Mouse (Mus musculus) hindbrain, embryonic 13.5 days (tissue): ENCODE data around the gene Gnrhr. TPM values are rescaled to one million over a fixed set of nuclear protein-coding genes. Genes with fewer than 3 reads are reported as not detected.

Experiments
- ATAC-seq: fragments of 200-750 bp; cut with Nextera tagmentation; 2 replicates; pipeline ENCODE4 v1.8.0; 2017; ENCODE audit warnings: moderate TSS enrichment; ENCODE audit not compliant: low FRiP score
- H3K27ac ChIP-seq: fragments of 300-500 bp; sonication (generic); 2 replicates; pipeline ENCODE4 v1.5.1; 2015; ENCODE audit warnings: inconsistent platforms, mild to moderate bottlenecking, moderate library complexity
- H3K27me3 ChIP-seq: fragments of 300-500 bp; sonication (generic); 2 replicates; pipeline ENCODE4 v1.6.1; 2015; ENCODE audit warnings: mild to moderate bottlenecking, inconsistent platforms
- H3K36me3 ChIP-seq: fragments of 300-500 bp; sonication (generic); 2 replicates; pipeline ENCODE4 v1.6.1; 2015; ENCODE audit warnings: mild to moderate bottlenecking, inconsistent platforms
- H3K4me1 ChIP-seq: fragments of 300-500 bp; sonication (generic); replicated peaks from 2 replicates; pipeline ENCODE4 v1.6.1; 2015; ENCODE audit warnings: inconsistent platforms
- H3K4me2 ChIP-seq: fragments of 300-500 bp; sonication (generic); 2 replicates; pipeline ENCODE4 v1.6.1; 2015; ENCODE audit warnings: inconsistent platforms, mild to moderate bottlenecking, moderate library complexity
- H3K4me3 ChIP-seq: fragments of 300-500 bp; sonication (generic); 2 replicates; pipeline ENCODE4 v1.5.1; 2015; ENCODE audit warnings: mild to moderate bottlenecking, inconsistent platforms
- H3K9ac ChIP-seq: fragments of 300-500 bp; sonication (generic); 2 replicates; pipeline ENCODE4 v1.6.1; 2015; ENCODE audit warnings: mild to moderate bottlenecking, inconsistent platforms
- H3K9me3 ChIP-seq: fragments of 300-500 bp; sonication (generic); 2 replicates; pipeline ENCODE4 v1.6.1; 2016; ENCODE audit warnings: inconsistent platforms
- WGBS: fragments of 180-500 bp; shearing (Covaris S2); methylation state at CpG from one replicate; pipeline ENCODE4 v1.1.7; 2015; 5-methylcytosine and 5-hydroxymethylcytosine counted together
- polyA plus RNA-seq: library from polyadenylated mRNA; unstranded; fragments of >200 nt; fragmentation: Nextera tagmentation; extraction: Ambion mirVana; gene quantifications from 2 replicates; pipeline ENCODE4 v1.2.1, GENCODE M21; 2015

The Gnrhr gene
- polyA plus RNA-seq, result not detected in 2 replicates

- H3K4me3 ChIP-seq, result no peak within 1 kb of the TSS
- H3K27ac ChIP-seq, result no peak within 1 kb of the TSS
- H3K27me3 ChIP-seq, result no peaks in the 10 kb centered on the region
- no peak for ATAC-seq
- no peaks in the 10 kb centered on the region for H3K36me3 ChIP-seq
- no peaks in the 10 kb centered on the region for H3K4me1 ChIP-seq
- H3K9ac ChIP-seq, result no peak within 1 kb of the TSS
- H3K9me3 ChIP-seq, result no peaks in the 10 kb centered on the region
- WGBS, result 91% methylated on average over 10 of the region's 10 CpGs
- H3K4me2 ChIP-seq, result no peak within 1 kb of the TSS
Measured at GRCm38 (mm10) chr5:86197801-86198200, at the start of gene Gnrhr. Gene Gnrhr (minus strand): TSS chr5:86197901.

- no peak overlapping the region for H3K27ac ChIP-seq
- H3K9me3 ChIP-seq, result no peaks in the 10 kb centered on the region
- H3K4me3 ChIP-seq, result no peak overlapping the region
- H3K9ac ChIP-seq, result no peak overlapping the region
- ATAC-seq, result no peak
- H3K4me1 ChIP-seq, result no peaks in the 10 kb centered on the region
- no peak overlapping the region for H3K4me2 ChIP-seq
- H3K36me3 ChIP-seq, result no peaks in the 10 kb centered on the region
- WGBS, result 92% methylated on average over 11 of the region's 11 CpGs
- H3K27me3 ChIP-seq, result no peaks in the 10 kb centered on the region
Measured at GRCm38 (mm10) chr5:86246559-86246958, 48.9 kb upstream of the Gnrhr start.

GRCm38 (mm10) chr5:86244880-86245279 is 47.2 kb upstream of the Gnrhr start:
- H3K9me3 ChIP-seq, result no peaks in the 10 kb centered on the region
- no peak overlapping the region for H3K27ac ChIP-seq
- H3K4me3 ChIP-seq, result no peak overlapping the region
- H3K27me3 ChIP-seq, result no peaks in the 10 kb centered on the region
- 74% methylated on average over 1 of the region's 1 CpGs for WGBS
- no peak overlapping the region for H3K9ac ChIP-seq
- no peak for ATAC-seq
- H3K36me3 ChIP-seq, result no peaks in the 10 kb centered on the region
- no peak overlapping the region for H3K4me2 ChIP-seq
- H3K4me1 ChIP-seq, result no peaks in the 10 kb centered on the region

GRCm38 (mm10) chr5:86244275-86244674 is 46.6 kb upstream of the Gnrhr start:
- WGBS, result 85% methylated on average over 3 of the region's 3 CpGs
- H3K4me1 ChIP-seq, result no peaks in the 10 kb centered on the region
- ATAC-seq, result no peak

DNA sequence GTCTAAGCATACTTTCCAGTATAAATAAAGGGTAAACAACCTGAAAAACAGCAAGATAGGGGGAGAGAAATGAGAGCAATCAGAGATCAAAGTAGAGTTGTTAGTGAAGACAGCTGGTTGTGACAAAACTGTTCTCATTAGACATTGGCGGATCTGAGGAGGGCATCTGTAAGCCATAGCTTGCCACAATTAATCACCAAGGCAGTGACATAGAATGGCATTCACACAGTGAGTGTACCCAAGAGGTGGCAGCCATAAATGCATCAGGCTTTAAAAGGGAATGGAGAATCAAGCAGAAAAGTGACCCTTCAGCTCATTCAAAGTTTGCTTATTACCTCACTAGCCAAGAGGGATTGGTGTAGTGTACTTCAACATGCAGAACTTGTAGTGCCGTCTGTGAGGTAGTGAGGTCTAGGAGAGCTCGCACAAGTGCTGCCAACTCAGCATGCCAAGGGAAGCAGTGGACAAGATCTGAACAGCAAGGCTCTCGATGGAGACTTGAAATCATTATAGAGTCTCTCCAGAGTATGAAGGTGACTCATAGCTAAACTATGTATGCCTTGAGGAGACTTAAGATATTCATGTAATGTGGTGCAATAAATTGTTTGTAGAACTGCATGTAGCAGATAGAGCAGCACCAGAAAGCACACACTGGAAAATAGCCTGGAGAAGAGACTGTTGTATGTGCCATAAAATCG is 29.6 kb upstream of the Gnrhr start:
- H3K4me1 ChIP-seq, result no peaks in the 10 kb centered on the region
- H3K27me3 ChIP-seq, result no peaks in the 10 kb centered on the region
- no peak overlapping the region for H3K4me2 ChIP-seq
- H3K27ac ChIP-seq, result no peak overlapping the region
- H3K4me3 ChIP-seq, result no peak overlapping the region
- WGBS, result 83% methylated on average over 5 of the region's 5 CpGs
- no peak overlapping the region for H3K9ac ChIP-seq
- ATAC-seq, result no peak
- no peaks in the 10 kb centered on the region for H3K9me3 ChIP-seq
- no peaks in the 10 kb centered on the region for H3K36me3 ChIP-seq

More at GRCm38 (mm10) chr5:86244275-86244674, 46.6 kb upstream of the Gnrhr start:
- Histone ChIP-seq H3K4me2 (no peak overlapping the region), H3K9ac (no peak overlapping the region), H3K9me3 (no peaks in the 10 kb centered on the region), H3K4me3 (no peak overlapping the region), H3K27ac (no peak overlapping the region), H3K27me3 (no peaks in the 10 kb centered on the region), H3K36me3 (no peaks in the 10 kb centered on the region)

DNA sequence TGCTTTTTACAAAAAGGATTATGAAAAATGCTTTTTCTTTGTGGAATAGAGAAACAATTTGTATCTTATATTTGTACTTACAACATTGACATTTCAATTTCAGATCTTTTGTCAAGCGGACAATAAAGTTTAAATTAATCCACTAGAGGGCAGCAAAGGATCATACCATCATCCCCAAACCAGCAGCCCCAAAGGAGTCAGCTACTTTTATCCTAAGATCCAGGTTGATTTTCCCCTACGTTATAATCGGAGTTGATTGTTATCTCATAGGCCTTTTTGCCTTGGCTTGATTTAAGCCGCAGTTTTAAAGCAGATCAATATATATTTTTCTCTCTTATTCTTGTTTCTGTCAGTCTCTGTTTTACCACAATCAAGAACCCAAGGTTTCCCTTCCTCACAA is 6.3 kb downstream of the Gnrhr start:
- Histone ChIP-seq H3K4me3 (no peak overlapping the region), H3K4me1 (no peaks in the 10 kb centered on the region), H3K27ac (no peak overlapping the region), H3K9ac (no peak overlapping the region), H3K4me2 (no peak overlapping the region), H3K27me3 (no peaks in the 10 kb centered on the region), H3K9me3 (no peaks in the 10 kb centered on the region), H3K36me3 (no peaks in the 10 kb centered on the region)
- peak; percentile 65; the same call in 1 of the 2 replicates for ATAC-seq
- WGBS, result 18% methylated on average over 4 of the region's 4 CpGs

GRCm38 (mm10) chr5:86190770-86191169 is 6.9 kb downstream of the Gnrhr start:
- no peak overlapping the region for H3K27ac ChIP-seq
- no peak overlapping the region for H3K4me2 ChIP-seq
- H3K4me1 ChIP-seq, result no peaks in the 10 kb centered on the region
- no peak overlapping the region for H3K9ac ChIP-seq
- H3K9me3 ChIP-seq, result no peaks in the 10 kb centered on the region
- H3K27me3 ChIP-seq, result no peaks in the 10 kb centered on the region
- no peaks in the 10 kb centered on the region for H3K36me3 ChIP-seq
- ATAC-seq, result no peak
- WGBS, result 23% methylated on average over 5 of the region's 5 CpGs
- H3K4me3 ChIP-seq, result no peak overlapping the region

GRCm38 (mm10) chr5:86190290-86190689 is 7.4 kb downstream of the Gnrhr start:
- Histone ChIP-seq H3K36me3 (no peaks in the 10 kb centered on the region), H3K4me1 (no peaks in the 10 kb centered on the region), H3K9ac (no peak overlapping the region), H3K27ac (no peak overlapping the region), H3K4me3 (no peak overlapping the region), H3K4me2 (no peak overlapping the region), H3K27me3 (no peaks in the 10 kb centered on the region), H3K9me3 (no peaks in the 10 kb centered on the region)
- WGBS, result 36% methylated on average over 15 of the region's 15 CpGs
- ATAC-seq, result no peak

- WGBS, result 92% methylated on average over 6 of the region's 6 CpGs
- no peak for ATAC-seq
Measured at GRCm38 (mm10) chr5:86187441-86187840, 10.3 kb downstream of the Gnrhr start.

GRCm38 (mm10) chr5:86173778-86174177 is 23.9 kb downstream of the Gnrhr start:
- H3K4me3 ChIP-seq, result no peak overlapping the region
- H3K27me3 ChIP-seq, result no peaks in the 10 kb centered on the region
- no peak overlapping the region for H3K4me2 ChIP-seq
- H3K9ac ChIP-seq, result no peak overlapping the region
- no peaks in the 10 kb centered on the region for H3K9me3 ChIP-seq
- WGBS, result 49% methylated on average over 2 of the region's 2 CpGs
- H3K36me3 ChIP-seq, result peaks cover 6% of the 10 kb centered on the region; the same call in 1 of the 2 replicates
- peaks cover 18% of the 10 kb centered on the region for H3K4me1 ChIP-seq
- peak overlapping the region; percentile 97 for H3K27ac ChIP-seq
- ATAC-seq, result no peak

More at GRCm38 (mm10) chr5:86187441-86187840, 10.3 kb downstream of the Gnrhr start:
- H3K9ac ChIP-seq, result no peak overlapping the region
- H3K27me3 ChIP-seq, result no peaks in the 10 kb centered on the region
- no peaks in the 10 kb centered on the region for H3K4me1 ChIP-seq
- H3K4me3 ChIP-seq, result no peak overlapping the region
- H3K9me3 ChIP-seq, result no peaks in the 10 kb centered on the region
- H3K27ac ChIP-seq, result no peak overlapping the region
- H3K36me3 ChIP-seq, result no peaks in the 10 kb centered on the region
- no peak overlapping the region for H3K4me2 ChIP-seq

- peak; percentile 99 for ATAC-seq
- peak within 1 kb of the TSS; percentile 79 for H3K4me2 ChIP-seq
- peak within 1 kb of the TSS; percentile 79 for H3K4me3 ChIP-seq
- peak within 1 kb of the TSS; percentile 97 for H3K27ac ChIP-seq
- H3K9me3 ChIP-seq, result no peaks in the 10 kb centered on the region
- peak within 1 kb of the TSS; percentile 88 for H3K9ac ChIP-seq
- peaks cover 11% of the 10 kb centered on the region; the same call in 1 of the 2 replicates for H3K36me3 ChIP-seq
- H3K4me1 ChIP-seq, result peaks cover 18% of the 10 kb centered on the region
- WGBS, result under 1% methylated on average over 62 of the region's 67 CpGs
- H3K27me3 ChIP-seq, result no peaks in the 10 kb centered on the region
Measured at GRCm38 (mm10) chr5:86172449-86173161, 25.1 kb downstream of the Gnrhr start, which contains the start of gene Uba6. Gene Uba6 (minus strand): TSS chr5:86172803.

- Histone ChIP-seq H3K27ac (peak overlapping the region; percentile 97), H3K27me3 (no peaks in the 10 kb centered on the region), H3K9me3 (no peaks in the 10 kb centered on the region), H3K4me2 (peak overlapping the region; percentile 79), H3K36me3 (peaks cover 11% of the 10 kb centered on the region; the same call in 1 of the 2 replicates), H3K9ac (peak overlapping the region; percentile 88), H3K4me1 (peaks cover 18% of the 10 kb centered on the region), H3K4me3 (peak overlapping the region; percentile 79)
- ATAC-seq, result no peak
- under 1% methylated on average over 15 of the region's 15 CpGs for WGBS
Measured at GRCm38 (mm10) chr5:86172088-86172448, 25.6 kb downstream of the Gnrhr start.
